Mouse (Mus musculus) embryonic fibroblast, embryonic 13.5 days (primary cell): ENCODE data around the gene Lekr1.

Source experiments
- CTCF ChIP-seq: IDR thresholded peaks from 2 replicates; pipeline ENCODE4 v1.5.1; 2011; ENCODE audit warnings: mild to moderate bottlenecking, control low read depth, low read length, moderate library complexity, borderline replicate concordance; ENCODE audit not compliant: insufficient read depth
- POLR2A ChIP-seq: IDR thresholded peaks from 2 replicates; pipeline ENCODE4 v1.6.1; 2011; ENCODE audit warnings: low read depth, mild to moderate bottlenecking, control low read depth, low read length, moderate library complexity

GRCm38 (mm10) chr3:65665977-65666766 lies at the start of gene Lekr1:
- TF ChIP-seq CTCF (no peak), POLR2A (peak; percentile 68)
